Mouse (Mus musculus): Measurements from ENCODE around the gene Efhd2. TPM values are rescaled to one million over a fixed set of nuclear protein-coding genes. Genes with fewer than 3 reads are reported as not detected.

Efhd2 gene
- 56.9 and 58.7 TPM in 2 replicates for polyA plus RNA-seq (2015; fragmentation: Nextera tagmentation; extraction: Ambion mirVana)

GRCm38 (mm10) chr4:141874601-141875460, at the start of gene Efhd2:
Gene Efhd2, minus strand, starts transcription at chr4:141874920.
- under 1% methylated on average over 62 of the region's 73 CpGs for WGBS
- Histone ChIP-seq H3K9ac (peak within 1 kb of the TSS; percentile 82), H3K4me3 (peak within 1 kb of the TSS; percentile 73), H3K4me2 (replicated peaks) (peak within 1 kb of the TSS; percentile 92), H3K27me3 (peaks cover 19% of the 10 kb centered on the region), H3K9me3 (no peaks in the 10 kb centered on the region), H3K27ac (no peak within 1 kb of the TSS), H3K4me1 (peaks cover 39% of the 10 kb centered on the region), H3K36me3 (peaks cover 9% of the 10 kb centered on the region; the same call in 1 of the 2 replicates)
- peak; percentile 89 for ATAC-seq (ENCODE audit: low FRiP score, low read depth)

- no peaks in the 10 kb centered on the region for H3K27me3 ChIP-seq
- ATAC-seq (ENCODE audit: low FRiP score, low read depth) = no peak
- 91% methylated on average over 11 of the region's 11 CpGs for WGBS
- no peak overlapping the region for H3K27ac ChIP-seq
- H3K4me2 ChIP-seq (replicated peaks) = no peak overlapping the region
- no peak overlapping the region for H3K9ac ChIP-seq
- no peaks in the 10 kb centered on the region for H3K9me3 ChIP-seq
- no peaks in the 10 kb centered on the region for H3K36me3 ChIP-seq
- H3K4me3 ChIP-seq = no peak overlapping the region
- peaks cover 7% of the 10 kb centered on the region; the same call in 1 of the 2 replicates for H3K4me1 ChIP-seq
These were observed 49.2 kb upstream of the Efhd2 start for GRCm38 (mm10) chr4:141923961-141924360.

GRCm38 (mm10) chr4:141920391-141920790, 45.7 kb upstream of the Efhd2 start:
- 0 out of 2 replicates have a peak, but pooled peaks cover 3% of the 10 kb centered on the region for H3K4me1 ChIP-seq
- H3K9ac ChIP-seq = no peak overlapping the region
- H3K27me3 ChIP-seq = no peaks in the 10 kb centered on the region
- H3K4me2 ChIP-seq (replicated peaks) = no peak overlapping the region
- ATAC-seq (ENCODE audit: low FRiP score, low read depth) = no peak
- no peaks in the 10 kb centered on the region for H3K9me3 ChIP-seq
- 86% methylated on average over 10 of the region's 10 CpGs for WGBS
- no peak overlapping the region for H3K4me3 ChIP-seq
- no peaks in the 10 kb centered on the region for H3K36me3 ChIP-seq
- no peak overlapping the region for H3K27ac ChIP-seq

GRCm38 (mm10) chr4:141917735-141918419, 43.2 kb upstream of the Efhd2 start:
- H3K27me3 ChIP-seq = no peaks in the 10 kb centered on the region
- WGBS = 52% methylated on average over 7 of the region's 7 CpGs

GRCm38 (mm10) chr4:141914040-141914439, 39.3 kb upstream of the Efhd2 start:
- Histone ChIP-seq H3K27ac (no peak overlapping the region), H3K36me3 (no peaks in the 10 kb centered on the region), H3K4me2 (replicated peaks) (no peak overlapping the region), H3K4me3 (no peak overlapping the region), H3K9ac (no peak overlapping the region), H3K9me3 (no peaks in the 10 kb centered on the region), H3K27me3 (no peaks in the 10 kb centered on the region), H3K4me1 (peaks cover 4% of the 10 kb centered on the region; the same call in 1 of the 2 replicates)
- no peak for ATAC-seq (ENCODE audit: low FRiP score, low read depth)
- WGBS = 41% methylated on average over 7 of the region's 7 CpGs

More at GRCm38 (mm10) chr4:141917735-141918419, 43.2 kb upstream of the Efhd2 start:
- Histone ChIP-seq H3K36me3 (no peaks in the 10 kb centered on the region), H3K9me3 (no peaks in the 10 kb centered on the region), H3K27ac (no peak overlapping the region), H3K4me1 (peaks cover 7% of the 10 kb centered on the region; the same call in 1 of the 2 replicates), H3K4me3 (no peak overlapping the region), H3K9ac (no peak overlapping the region), H3K4me2 (replicated peaks) (no peak overlapping the region)
- ATAC-seq (ENCODE audit: low FRiP score, low read depth) = no peak

GRCm38 (mm10) chr4:141913201-141913993, 38.7 kb upstream of the Efhd2 start:
- H3K27ac ChIP-seq = no peak overlapping the region

GRCm38 (mm10) chr4:141904710-141905109, 30.0 kb upstream of the Efhd2 start:
- H3K27me3 ChIP-seq = no peaks in the 10 kb centered on the region
- no peak overlapping the region for H3K27ac ChIP-seq
- WGBS = 76% methylated on average over 9 of the region's 9 CpGs
- H3K9me3 ChIP-seq = no peaks in the 10 kb centered on the region
- no peak for ATAC-seq (ENCODE audit: low FRiP score, low read depth)
- H3K4me2 ChIP-seq (replicated peaks) = no peak overlapping the region
- no peak overlapping the region for H3K9ac ChIP-seq
- H3K4me3 ChIP-seq = no peak overlapping the region
- no peaks in the 10 kb centered on the region for H3K36me3 ChIP-seq
- H3K4me1 ChIP-seq = peaks cover 18% of the 10 kb centered on the region

More at GRCm38 (mm10) chr4:141913201-141913993, 38.7 kb upstream of the Efhd2 start:
- WGBS = 69% methylated on average over 13 of the region's 13 CpGs
- Histone ChIP-seq H3K4me2 (replicated peaks) (no peak overlapping the region), H3K4me1 (peaks cover 4% of the 10 kb centered on the region; the same call in 1 of the 2 replicates), H3K36me3 (no peaks in the 10 kb centered on the region), H3K27me3 (no peaks in the 10 kb centered on the region), H3K9ac (no peak overlapping the region), H3K9me3 (no peaks in the 10 kb centered on the region), H3K4me3 (no peak overlapping the region)
- ATAC-seq (ENCODE audit: low FRiP score, low read depth) = no peak

GRCm38 (mm10) chr4:141902479-141902858, 27.7 kb upstream of the Efhd2 start:
- ATAC-seq (ENCODE audit: low FRiP score, low read depth) = no peak
- no peak overlapping the region for H3K4me3 ChIP-seq
- H3K36me3 ChIP-seq = no peaks in the 10 kb centered on the region
- no peaks in the 10 kb centered on the region for H3K9me3 ChIP-seq
- no peak overlapping the region for H3K4me2 ChIP-seq (replicated peaks)
- H3K9ac ChIP-seq = no peak overlapping the region
- H3K27ac ChIP-seq = no peak overlapping the region
- WGBS = 80% methylated on average over 8 of the region's 8 CpGs
- no peaks in the 10 kb centered on the region for H3K27me3 ChIP-seq
- H3K4me1 ChIP-seq = peaks cover 25% of the 10 kb centered on the region

- no peaks in the 10 kb centered on the region for H3K27me3 ChIP-seq
- H3K27ac ChIP-seq = no peak overlapping the region
- ATAC-seq (ENCODE audit: low FRiP score, low read depth) = 0 out of 2 replicates have a peak, but pooled peaks have one; percentile 30
- no peak overlapping the region for H3K4me3 ChIP-seq
- no peaks in the 10 kb centered on the region for H3K9me3 ChIP-seq
- no peak overlapping the region for H3K9ac ChIP-seq
- no peak overlapping the region for H3K4me2 ChIP-seq (replicated peaks)
- 62% methylated on average over 17 of the region's 17 CpGs for WGBS
- H3K4me1 ChIP-seq = peaks cover 25% of the 10 kb centered on the region
- no peaks in the 10 kb centered on the region for H3K36me3 ChIP-seq
These were observed 27.2 kb upstream of the Efhd2 start for GRCm38 (mm10) chr4:141901711-141902478.

- Histone ChIP-seq H3K27ac (peak overlapping the region; percentile 18; the same call in 1 of the 2 replicates), H3K4me1 (peaks cover 29% of the 10 kb centered on the region), H3K4me3 (no peak overlapping the region), H3K4me2 (replicated peaks) (no peak overlapping the region), H3K27me3 (no peaks in the 10 kb centered on the region), H3K9me3 (no peaks in the 10 kb centered on the region), H3K9ac (no peak overlapping the region), H3K36me3 (no peaks in the 10 kb centered on the region)
- no peak for ATAC-seq (ENCODE audit: low FRiP score, low read depth)
- 61% methylated on average over 11 of the region's 11 CpGs for WGBS
These were observed 25.7 kb upstream of the Efhd2 start for GRCm38 (mm10) chr4:141900421-141900820.

- Histone ChIP-seq H3K9ac (no peak overlapping the region), H3K27me3 (no peaks in the 10 kb centered on the region), H3K27ac (peak overlapping the region; percentile 52; the same call in 1 of the 2 replicates), H3K4me2 (replicated peaks) (peak overlapping the region; percentile 11; the same call in 1 of the 2 replicates), H3K4me1 (peaks cover 30% of the 10 kb centered on the region), H3K4me3 (no peak overlapping the region), H3K9me3 (no peaks in the 10 kb centered on the region), H3K36me3 (no peaks in the 10 kb centered on the region)
- 5% methylated on average over 8 of the region's 8 CpGs for WGBS
- peak; percentile 26; the same call in 1 of the 2 replicates for ATAC-seq (ENCODE audit: low FRiP score, low read depth)
These were observed 25.2 kb upstream of the Efhd2 start for GRCm38 (mm10) chr4:141899936-141900335.
